Mouse (Mus musculus) embryonic fibroblast, embryonic 13.5 days (primary cell): ENCODE results near the gene Rab3ip.
A peak's percentile ranks its signal among the peaks of the same experiment; 100 is the strongest.

Experiments used
- CTCF ChIP-seq: IDR thresholded peaks from 2 replicates; pipeline ENCODE4 v1.5.1; 2011; ENCODE audit warnings: mild to moderate bottlenecking, control low read depth, low read length, moderate library complexity, borderline replicate concordance; ENCODE audit not compliant: insufficient read depth
- POLR2A ChIP-seq: IDR thresholded peaks from 2 replicates; pipeline ENCODE4 v1.6.1; 2011; ENCODE audit warnings: low read depth, mild to moderate bottlenecking, control low read depth, low read length, moderate library complexity

DNA sequence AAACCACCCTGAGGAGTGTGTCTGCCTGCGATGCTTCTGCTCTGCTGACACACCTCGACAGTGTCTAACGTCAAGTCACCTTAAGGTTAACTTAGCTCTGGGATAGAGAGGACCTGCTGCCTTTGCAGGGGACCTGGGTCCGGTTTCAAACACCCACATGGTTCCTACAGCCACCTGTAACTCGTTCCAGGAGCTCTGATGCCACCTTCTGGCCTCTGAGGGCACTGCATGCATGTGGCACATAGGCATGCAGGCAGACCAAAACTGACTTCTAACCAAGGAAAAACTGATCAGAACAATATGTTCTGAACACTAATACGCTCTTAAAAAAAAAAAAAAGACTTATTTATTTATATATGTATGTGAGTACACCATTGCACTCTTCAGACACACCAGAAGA, 7.5 kb downstream of the Rab3ip start:
- TF ChIP-seq CTCF, result peak; percentile 41; the same call in 1 of the 2 replicates
- TF ChIP-seq POLR2A, result no peak
